Comparison of ENCODE assay signal across 18 mouse cellular contexts in the genomic region with DNA sequence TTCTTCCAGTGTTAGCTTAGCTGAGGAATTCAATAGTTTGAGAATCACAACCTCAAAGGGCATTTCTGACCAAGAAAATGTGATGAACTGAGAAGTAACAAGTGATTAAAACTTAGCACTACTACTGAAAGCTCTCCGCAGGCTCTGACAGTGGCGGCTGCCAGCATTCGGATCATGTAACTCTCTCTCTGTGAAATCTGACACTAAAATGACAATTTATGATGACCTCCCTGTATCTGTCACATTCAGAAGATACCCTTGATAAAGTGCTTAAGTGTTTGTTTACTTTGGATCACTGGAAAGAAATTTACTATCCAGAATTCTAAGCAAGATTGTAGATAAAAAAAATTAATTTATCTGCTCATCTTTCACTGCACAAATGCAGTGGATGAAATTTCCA.
A peak's percentile ranks its signal among the peaks of the same experiment; 100 is the strongest.
DNase-seq lines count a peak whose midpoint lies in the region; ATAC-seq and TF ChIP-seq lines count a peak whose summit lies in the region.
"Had no signal": no experiment of that assay in that cellular context is flagged by ENCODE, and none has a peak within 500 bp of the region (broad histone marks: within the 10 kb centered on the region; RNA-seq: fewer than 3 reads in every experiment).

No protein-coding gene starts in this region.

- no peak for TF ChIP-seq POLR2A in kidney, adult 2 months (IDR thresholded peaks at IDR 0.05; ENCODE audit: low read depth, low read length)

- H3K9ac ChIP-seq in heart, postnatal 0 days (replicated peaks; ENCODE audit: low read depth, low read length), result no peak overlapping the region
- no peak overlapping the region for H3K9ac ChIP-seq in kidney, postnatal 0 days (ENCODE audit: low read depth, low read length)
- no peak overlapping the region for H3K9ac ChIP-seq in lung, embryonic 14.5 days
- H3K9ac ChIP-seq: embryonic facial prominence, embryonic 13.5 days; forebrain, embryonic 12.5 days; hindbrain, embryonic 14.5 days had no signal

- H3K9me3 ChIP-seq in heart, postnatal 0 days (replicated peaks; ENCODE audit: control insufficient read depth, low read length), result no peaks in the 10 kb centered on the region
- no peaks in the 10 kb centered on the region for H3K9me3 ChIP-seq in kidney, postnatal 0 days (replicated peaks; ENCODE audit: low read length)
- H3K9me3 ChIP-seq in lung, embryonic 14.5 days (ENCODE audit: low read depth, low read length), result no peaks in the 10 kb centered on the region
- H3K9me3 ChIP-seq: embryonic facial prominence, embryonic 13.5 days; forebrain, embryonic 12.5 days; heart, embryonic 10.5 days; hindbrain, embryonic 10.5 days had no signal

- H3K4me1 ChIP-seq in heart, postnatal 0 days (ENCODE audit: control insufficient read depth, insufficient read depth), result no peaks in the 10 kb centered on the region
- H3K4me1 ChIP-seq in kidney, postnatal 0 days (replicated peaks; ENCODE audit: insufficient read depth, low read length), result no peaks in the 10 kb centered on the region
- no peaks in the 10 kb centered on the region for H3K4me1 ChIP-seq in kidney, adult 2 months (ENCODE audit: control insufficient read depth, insufficient read depth, low read length)
- H3K4me1 ChIP-seq in lung, embryonic 14.5 days (ENCODE audit: insufficient read depth), result no peaks in the 10 kb centered on the region
- H3K4me1 ChIP-seq: embryonic facial prominence, embryonic 13.5 days; forebrain, embryonic 12.5 days; heart, embryonic 10.5 days; hindbrain, embryonic 10.5 days had no signal

- no peak overlapping the region for H3K4me3 ChIP-seq in gastrocnemius, adult 2 months
- H3K4me3 ChIP-seq in heart, postnatal 0 days (ENCODE audit: low read depth, low read length), result no peak overlapping the region
- no peak overlapping the region for H3K4me3 ChIP-seq in kidney, postnatal 0 days (replicated peaks; ENCODE audit: low read depth, low read length)
- no peak overlapping the region for H3K4me3 ChIP-seq in kidney, adult 2 months (ENCODE audit: insufficient read depth, low read depth, low read length)
- H3K4me3 ChIP-seq in lung, embryonic 14.5 days (ENCODE audit: low read depth, low read length), result no peak overlapping the region
- H3K4me3 ChIP-seq: embryonic facial prominence, embryonic 13.5 days; forebrain, embryonic 12.5 days; heart, embryonic 10.5 days; hindbrain, embryonic 10.5 days had no signal

- no peak for TF ChIP-seq CTCF in gastrocnemius, adult 2 months (IDR thresholded peaks at IDR 0.05)
- no peak for TF ChIP-seq CTCF in heart, postnatal 0 days (IDR thresholded peaks at IDR 0.05; ENCODE audit: low read depth)
- TF ChIP-seq CTCF in kidney, postnatal 0 days (IDR thresholded peaks at IDR 0.05; ENCODE audit: low read depth), result no peak
- TF ChIP-seq CTCF in kidney, adult 2 months (conservative IDR thresholded peaks at IDR 0.05; ENCODE audit: insufficient read depth, insufficient read length, low read depth, low read length), result no peak
- TF ChIP-seq CTCF in lung, embryonic 14.5 days (IDR thresholded peaks at IDR 0.05; ENCODE audit: low read depth), result no peak

- no peak overlapping the region for H3K4me2 ChIP-seq in heart, postnatal 0 days (ENCODE audit: low read depth, low read length)
- no peak overlapping the region for H3K4me2 ChIP-seq in kidney, postnatal 0 days (ENCODE audit: low read length)
- H3K4me2 ChIP-seq in lung, embryonic 14.5 days, result no peak overlapping the region
- H3K4me2 ChIP-seq: embryonic facial prominence, embryonic 13.5 days; forebrain, embryonic 12.5 days; hindbrain, embryonic 14.5 days had no signal

- peak; percentile 54 for DNase-seq in gastrocnemius, adult 2 months
- DNase-seq in gastrocnemius, adult 8-10 months (ENCODE audit: low spot score in 2 of 2), result no peak
- no peak for DNase-seq in heart, postnatal 0 days (ENCODE audit: low spot score)
- DNase-seq in heart, adult 9 months (ENCODE audit: low spot score in 2 of 2), result no peak
- peak; percentile 55 for DNase-seq in kidney, postnatal 0 days (ENCODE audit: low spot score)
- DNase-seq in kidney, adult 2 months, result no peak
- peak; percentile 24 for DNase-seq in lung, embryonic 14.5 days
- no peak for DNase-seq in lung, postnatal 36 days
- DNase-seq: cerebellum, adult 11 months; cerebellum, adult 8-10 months; cerebellum, postnatal 14 days; embryo, embryonic 11 days had no signal

- no peaks in the 10 kb centered on the region for H3K36me3 ChIP-seq in heart, postnatal 0 days (replicated peaks; ENCODE audit: control insufficient read depth, insufficient read depth, low read length)
- H3K36me3 ChIP-seq in kidney, postnatal 0 days (ENCODE audit: insufficient read depth, low read length), result no peaks in the 10 kb centered on the region
- H3K36me3 ChIP-seq in kidney, adult 2 months (ENCODE audit: control insufficient read depth, insufficient read depth, low read length), result no peaks in the 10 kb centered on the region
- no peaks in the 10 kb centered on the region for H3K36me3 ChIP-seq in lung, embryonic 14.5 days (ENCODE audit: insufficient read depth)
- H3K36me3 ChIP-seq: embryonic facial prominence, embryonic 13.5 days; forebrain, embryonic 12.5 days; heart, embryonic 10.5 days; hindbrain, embryonic 10.5 days had no signal

- 73% methylated on average over 3 of the region's 3 CpGs for WGBS in heart, postnatal 0 days
- 29% methylated on average over 3 of the region's 3 CpGs for WGBS in kidney, postnatal 0 days
- 26% methylated on average over 3 of the region's 3 CpGs for WGBS in kidney, adult 2 months
- WGBS in lung, embryonic 14.5 days, result 33% methylated on average over 3 of the region's 3 CpGs

- H3K27me3 ChIP-seq in heart, postnatal 0 days (ENCODE audit: control insufficient read depth, insufficient read depth, low read length), result no peaks in the 10 kb centered on the region
- H3K27me3 ChIP-seq in kidney, postnatal 0 days (ENCODE audit: insufficient read depth, low read length), result no peaks in the 10 kb centered on the region
- no peaks in the 10 kb centered on the region for H3K27me3 ChIP-seq in kidney, adult 2 months (replicated peaks; ENCODE audit: control insufficient read depth, insufficient read depth, low read length)
- no peaks in the 10 kb centered on the region for H3K27me3 ChIP-seq in lung, embryonic 14.5 days (ENCODE audit: insufficient read depth, low read length)
- H3K27me3 ChIP-seq: embryonic facial prominence, embryonic 13.5 days; forebrain, embryonic 12.5 days had no signal

- intact Hi-C loops in gastrocnemius, adult 2 months (cut with DNase I), result loop anchor here (5.0 kb wide), 1 partner anchor 68 kb away; no protein-coding TSS in a partner anchor

- TF ChIP-seq EP300 in heart, postnatal 0 days (IDR thresholded peaks at IDR 0.05; ENCODE audit: low read depth), result no peak

- ATAC-seq in heart, postnatal 0 days (ENCODE audit: insufficient read depth, low read depth), result no peak
- no peak for ATAC-seq in kidney, postnatal 0 days (replicated peaks; ENCODE audit: low FRiP score, low read depth)
- no peak for ATAC-seq in lung, embryonic 14.5 days (ENCODE audit: insufficient read depth)
- ATAC-seq: forebrain, embryonic 16.5 days had no signal

- peak overlapping the region; percentile 54; the same call in 1 of the 2 replicates for H3K27ac ChIP-seq in gastrocnemius, adult 2 months
- H3K27ac ChIP-seq in heart, postnatal 0 days (ENCODE audit: low read depth), result 0 out of 2 replicates have a peak overlapping the region, but pooled peaks have one; percentile 51
- H3K27ac ChIP-seq in kidney, postnatal 0 days, result no peak overlapping the region
- H3K27ac ChIP-seq in kidney, adult 2 months (ENCODE audit: insufficient read depth, low read depth, low read length), result no peak overlapping the region
- H3K27ac ChIP-seq in lung, embryonic 14.5 days (ENCODE audit: low read depth), result no peak overlapping the region
- H3K27ac ChIP-seq: embryonic facial prominence, embryonic 13.5 days; forebrain, embryonic 12.5 days; heart, embryonic 10.5 days; hindbrain, embryonic 10.5 days; hindbrain, embryonic 14.5 days had no signal

Comparison
In these comparisons a context has a peak if more than half of its experiments do, and no peak if none do; other contexts are left out.
1. DNase-seq: peak in gastrocnemius, adult 2 months (single experiment), kidney, postnatal 0 days (single experiment) and lung, embryonic 14.5 days (single experiment); none in gastrocnemius, adult 8-10 months (0 of 2), heart, postnatal 0 days (single experiment), heart, adult 9 months (0 of 2), kidney, adult 2 months (single experiment) and lung, postnatal 36 days (single experiment).
2. H3K27ac ChIP-seq: peak in gastrocnemius, adult 2 months (single experiment) and heart, postnatal 0 days (single experiment); none in kidney, postnatal 0 days (single experiment), kidney, adult 2 months (single experiment) and lung, embryonic 14.5 days (single experiment).